7 mouse cellular contexts compared by ENCODE assay signal in genomic region chr9:78193902-78194597, GRCm38 (mm10). TPM values are rescaled to one million over a fixed set of nuclear protein-coding genes. Genes with fewer than 3 reads are reported as not detected.
DNase-seq lines count a peak whose midpoint lies in the region; ATAC-seq and TF ChIP-seq lines count a peak whose summit lies in the region.

No protein-coding gene starts in this region.

- DNase-seq in urinary bladder, postnatal 14 days (ENCODE audit: low spot score), result peak; percentile 64
- DNase-seq in urinary bladder, adult 18-20 months (ENCODE audit: low spot score in 2 of 2), result no peak
- DNase-seq in c-Kit-negative CD71-positive TER-119-positive erythroid progenitor cells, embryonic 14.5 days (ENCODE audit: low read depth, low spot score), result peak; percentile 46
- peak; percentile 49 for DNase-seq in kidney, adult 11 months
- DNase-seq in liver, embryonic 14.5 days (ENCODE audit: low read depth in 3 of 3, low spot score in 3 of 3), result peak; percentile 60 to 70 (median 62)
- peak; percentile 77 for DNase-seq in retina, embryonic 14.5 days (ENCODE audit: low spot score)

- no peak overlapping the region for H3K27ac ChIP-seq in forebrain, embryonic 16.5 days (ENCODE audit: low read length)
- H3K27ac ChIP-seq in liver, embryonic 14.5 days, result no peak overlapping the region

- no peaks in the 10 kb centered on the region for H3K36me3 ChIP-seq in forebrain, embryonic 16.5 days (ENCODE audit: control insufficient read depth, insufficient read depth)
- H3K36me3 ChIP-seq in liver, embryonic 14.5 days (replicated peaks; ENCODE audit: control insufficient read depth, insufficient read depth, low read depth), result no peaks in the 10 kb centered on the region

- H3K4me2 ChIP-seq in forebrain, embryonic 16.5 days (ENCODE audit: low read length), result no peak overlapping the region
- no peak overlapping the region for H3K4me2 ChIP-seq in liver, embryonic 14.5 days (ENCODE audit: low read depth)

- no peak overlapping the region for H3K9ac ChIP-seq in forebrain, embryonic 16.5 days (replicated peaks; ENCODE audit: low read depth, low read length)
- no peak overlapping the region for H3K9ac ChIP-seq in liver, embryonic 14.5 days (replicated peaks)

- peak; percentile 84 for TF ChIP-seq CTCF in liver, embryonic 14.5 days (IDR thresholded peaks at IDR 0.05; ENCODE audit: low read depth)

- no peaks in the 10 kb centered on the region; the same call in 1 of the 2 replicates for H3K27me3 ChIP-seq in forebrain, embryonic 16.5 days (replicated peaks; ENCODE audit: control insufficient read depth, insufficient read depth, low read length)
- H3K27me3 ChIP-seq in liver, embryonic 14.5 days (ENCODE audit: control insufficient read depth, insufficient read depth, low read length), result no peaks in the 10 kb centered on the region

- no peak for TF ChIP-seq EP300 in liver, embryonic 14.5 days (IDR thresholded peaks at IDR 0.05; ENCODE audit: low read depth)

- WGBS in forebrain, embryonic 16.5 days, result 48% methylated on average over 9 of the region's 9 CpGs
- 40% methylated on average over 9 of the region's 9 CpGs for WGBS in liver, embryonic 14.5 days (ENCODE audit: insufficient replicate concordance)

- no peak overlapping the region for H3K4me3 ChIP-seq in forebrain, embryonic 16.5 days (replicated peaks; ENCODE audit: low read length)
- H3K4me3 ChIP-seq in liver, embryonic 14.5 days (ENCODE audit: insufficient read depth in 1 of 2, low read depth in 2 of 2, low read length in 2 of 2), result no peak overlapping the region

- H3K4me1 ChIP-seq in forebrain, embryonic 16.5 days (replicated peaks; ENCODE audit: control insufficient read depth, insufficient read depth, low read length), result peaks cover 15% of the 10 kb centered on the region
- H3K4me1 ChIP-seq in liver, embryonic 14.5 days (replicated peaks; ENCODE audit: control insufficient read depth in 2 of 2, insufficient read depth in 2 of 2, low read length in 1 of 2), result peaks cover 17 to 22% of the 10 kb centered on the region in 2 experiments

- ATAC-seq in forebrain, embryonic 16.5 days, result 0 out of 2 replicates have a peak, but pooled peaks have one; percentile 30
- ATAC-seq in liver, embryonic 14.5 days (ENCODE audit: insufficient read depth), result no peak

- no peaks in the 10 kb centered on the region for H3K9me3 ChIP-seq in forebrain, embryonic 16.5 days (ENCODE audit: control insufficient read depth, low read length)
- H3K9me3 ChIP-seq in liver, embryonic 14.5 days (ENCODE audit: control insufficient read depth, low read length), result no peaks in the 10 kb centered on the region

RNA-seq across cellular contexts. Expression of gene Gsta4, which starts 11.5 kb away (rescaled TPM):
- polyA plus RNA-seq in forebrain, embryonic 16.5 days (2015; fragmentation: Nextera tagmentation; extraction: Ambion mirVana), result 11.9 and 14.9 TPM in 2 replicates
- 11.7 and 17.2 TPM in 2 replicates for polyA plus RNA-seq in liver, embryonic 14.5 days (2012; rRNA removed)
- polyA plus RNA-seq in liver, embryonic 14.5 days (2014; fragmentation: Nextera tagmentation; extraction: Ambion mirVana), result 30.6 and 33.0 TPM in 2 replicates

RNA-seq across cellular contexts. Expression of gene Gsta1, which starts 36.4 kb away (rescaled TPM):
- not detected in 2 replicates for polyA plus RNA-seq in forebrain, embryonic 16.5 days (2015; fragmentation: Nextera tagmentation; extraction: Ambion mirVana)
- 0.06 TPM in 1 of 2 replicates, not detected in the other for polyA plus RNA-seq in liver, embryonic 14.5 days (2012; rRNA removed)
- polyA plus RNA-seq in liver, embryonic 14.5 days (2014; fragmentation: Nextera tagmentation; extraction: Ambion mirVana), result 0.24 TPM in 1 of 2 replicates, not detected in the other

Comparison
In these comparisons a context has a peak if more than half of its experiments do, and no peak if none do; other contexts are left out.
1. DNase-seq: peak in urinary bladder, postnatal 14 days (single experiment), c-Kit-negative CD71-positive TER-119-positive erythroid progenitor cells, embryonic 14.5 days (single experiment), kidney, adult 11 months (single experiment), liver, embryonic 14.5 days (3 of 3) and retina, embryonic 14.5 days (single experiment); none in urinary bladder, adult 18-20 months (0 of 2).